Mouse (Mus musculus) myocyte (in vitro differentiated cells): ENCODE measurements at regions not wholly inside any gene's neighbourhood (a gene's known extent, or its start where the extent isn't known, plus 50 kb on each side); places are given as distances from the start of the nearest gene placed in this dataset.

Experiments
- CEBPB ChIP-seq: IDR thresholded peaks from 2 replicates; pipeline ENCODE4 v1.6.1; 2011; ENCODE audit warnings: mild to moderate bottlenecking, moderate library complexity; ENCODE audit not compliant: poor library complexity, insufficient read depth, severe bottlenecking
- E2F4 ChIP-seq: IDR thresholded peaks from one replicate; pipeline ENCODE4 v1.6.1; 2011; ENCODE audit warnings: mild to moderate bottlenecking, control low read depth, moderate library complexity; ENCODE audit not compliant: insufficient read depth
- MAX ChIP-seq: IDR thresholded peaks from one replicate; pipeline ENCODE4 v1.6.1; 2011; ENCODE audit warnings: low read depth, mild to moderate bottlenecking, control low read depth
- MYOD1 ChIP-seq, 3 experiments: IDR thresholded peaks; one replicate each; pipeline ENCODE4 v1.6.1; 2011; ENCODE audit warnings: control low read depth in 2 of 3, low read depth in 2 of 3, mild to moderate bottlenecking in 2 of 3, moderate library complexity in 1 of 3; ENCODE audit not compliant: insufficient read length in 2 of 3, control insufficient read depth in 1 of 3
- MYOG ChIP-seq, 3 experiments: IDR thresholded peaks; one replicate each; pipeline ENCODE4 v1.6.1; 2011; ENCODE audit warnings: control low read depth in 2 of 3, low read depth in 2 of 3, mild to moderate bottlenecking in 2 of 3; ENCODE audit not compliant: insufficient read length in 2 of 3, control insufficient read depth in 1 of 3, insufficient read depth in 1 of 3
- POLR2A ChIP-seq: IDR thresholded peaks from one replicate; pipeline ENCODE4 v1.6.1; 2011; ENCODE audit warnings: low read depth, mild to moderate bottlenecking, control low read depth, moderate library complexity; ENCODE audit not compliant: insufficient read length
- POLR2AphosphoS2 ChIP-seq: IDR thresholded peaks from one replicate; pipeline ENCODE4 v1.6.1; 2011; ENCODE audit warnings: low read depth, control low read depth; ENCODE audit not compliant: insufficient read length
- REST ChIP-seq: IDR thresholded peaks from one replicate; pipeline ENCODE4 v1.6.1; 2011; ENCODE audit warnings: mild to moderate bottlenecking, control low read depth, moderate library complexity; ENCODE audit not compliant: insufficient read depth, insufficient read length
- SRF ChIP-seq: IDR thresholded peaks from one replicate; pipeline ENCODE4 v1.6.1; 2011; ENCODE audit warnings: low read depth; ENCODE audit not compliant: control insufficient read depth, insufficient read length
- TCF12 ChIP-seq: IDR thresholded peaks from one replicate; pipeline ENCODE4 v1.6.1; 2011; ENCODE audit warnings: mild to moderate bottlenecking, control low read depth; ENCODE audit not compliant: poor library complexity, insufficient read depth, severe bottlenecking
- TCF3 ChIP-seq: IDR thresholded peaks from one replicate; pipeline ENCODE4 v1.6.1; 2011; ENCODE audit warnings: low read depth, control low read depth; ENCODE audit not compliant: insufficient read length
- USF1 ChIP-seq: IDR thresholded peaks from one replicate; pipeline ENCODE4 v1.6.1; 2011; ENCODE audit warnings: low read depth, mild to moderate bottlenecking, control low read depth, moderate library complexity

DNA sequence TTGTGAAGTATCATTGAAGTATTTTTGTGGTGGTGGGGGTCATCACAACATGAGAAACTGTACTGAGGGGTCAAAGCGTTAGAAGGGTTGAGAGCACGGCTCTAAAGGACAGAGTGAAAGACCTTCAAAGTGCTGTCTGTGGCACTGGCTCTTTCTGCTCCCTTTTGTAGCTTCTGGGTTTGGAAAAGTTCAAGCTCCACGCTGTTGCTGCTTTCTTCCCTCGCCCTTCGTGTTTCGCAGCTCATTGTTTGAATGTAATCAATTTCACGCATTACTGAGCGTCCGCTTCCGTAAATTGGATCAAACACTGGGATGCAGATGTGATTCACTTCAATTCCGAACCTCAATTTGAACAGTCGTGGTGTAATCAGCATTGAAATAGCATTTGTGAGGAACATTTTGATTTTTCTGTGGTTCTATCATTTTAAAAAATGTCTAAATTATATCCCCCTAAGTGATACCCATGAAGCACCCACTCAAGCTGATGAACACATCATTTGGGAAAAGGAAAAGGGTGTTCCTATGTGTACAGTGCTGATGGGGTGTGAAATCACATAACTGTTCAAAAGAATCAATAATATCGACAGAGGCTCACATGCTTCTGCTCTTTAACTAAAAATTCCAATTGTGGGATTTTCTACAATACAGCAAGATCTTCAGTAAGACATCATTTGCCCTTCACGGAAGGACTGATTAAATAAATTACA is 140.9 kb upstream of the Cpne8 start:
- no peak for TF ChIP-seq MYOD1 (IDR thresholded peaks at IDR 0.05; ENCODE audit: control insufficient read depth in 1 of 3, insufficient read length in 2 of 3, low read depth in 2 of 3)
- TF ChIP-seq POLR2A = no peak
- no peak for TF ChIP-seq USF1
- no peak for TF ChIP-seq MYOG (IDR thresholded peaks at IDR 0.05; ENCODE audit: control insufficient read depth in 1 of 3, insufficient read depth in 1 of 3, insufficient read length in 2 of 3, low read depth in 2 of 3)
- TF ChIP-seq MAX = no peak
- no peak for TF ChIP-seq E2F4
- no peak for TF ChIP-seq CEBPB
- no peak for TF ChIP-seq TCF12
- TF ChIP-seq POLR2AphosphoS2 = no peak
- no peak for TF ChIP-seq TCF3
- TF ChIP-seq REST = no peak
- no peak for TF ChIP-seq SRF
